Mouse (Mus musculus): ENCODE measurements at regions not wholly inside any gene's neighbourhood (a gene's known extent, or its start where the extent isn't known, plus 50 kb on each side); places are given as distances from the start of the nearest gene placed in this dataset.

GRCm38 (mm10) chr3:34270154-34270553, 189.0 kb upstream of the Dnajc19 start:
- 86% methylated on average over 10 of the region's 10 CpGs for WGBS
- TF ChIP-seq CTCF (IDR thresholded peaks at IDR 0.05; ENCODE audit: extremely low read depth, insufficient read length, insufficient replicate concordance, low read depth, low read length) (no peak), POLR2A (IDR thresholded peaks at IDR 0.05; ENCODE audit: low read depth, low read length) (no peak)
- no peaks in the 10 kb centered on the region for H3K4me1 ChIP-seq (ENCODE audit: control insufficient read depth, insufficient read depth, insufficient read length, low read length)

GRCm38 (mm10) chr3:34266462-34266861, 185.3 kb upstream of the Dnajc19 start:
- H3K36me3 ChIP-seq (ENCODE audit: control insufficient read depth, insufficient read depth, low read length) = no peaks in the 10 kb centered on the region
- H3K27ac ChIP-seq (ENCODE audit: insufficient read depth, low read depth, low read length) = no peak overlapping the region
- WGBS = 21% methylated on average over 12 of the region's 12 CpGs
- H3K4me1 ChIP-seq (ENCODE audit: control insufficient read depth, insufficient read depth, insufficient read length, low read length) = no peaks in the 10 kb centered on the region
- no peak for TF ChIP-seq POLR2A (IDR thresholded peaks at IDR 0.05; ENCODE audit: low read depth, low read length)
- TF ChIP-seq CTCF (IDR thresholded peaks at IDR 0.05; ENCODE audit: extremely low read depth, insufficient read length, insufficient replicate concordance, low read depth, low read length) = no peak
- H3K27me3 ChIP-seq (ENCODE audit: control insufficient read depth, insufficient read depth, low read length) = no peaks in the 10 kb centered on the region
- H3K4me3 ChIP-seq (ENCODE audit: low read depth, low read length) = no peak overlapping the region

More at GRCm38 (mm10) chr3:34270154-34270553, 189.0 kb upstream of the Dnajc19 start:
- Histone ChIP-seq H3K27me3 (ENCODE audit: control insufficient read depth, insufficient read depth, low read length) (no peaks in the 10 kb centered on the region), H3K27ac (ENCODE audit: insufficient read depth, low read depth, low read length) (no peak overlapping the region), H3K36me3 (ENCODE audit: control insufficient read depth, insufficient read depth, low read length) (no peaks in the 10 kb centered on the region), H3K4me3 (ENCODE audit: low read depth, low read length) (no peak overlapping the region)

GRCm38 (mm10) chr3:34264811-34265210, 183.7 kb upstream of the Dnajc19 start:
- TF ChIP-seq CTCF (IDR thresholded peaks at IDR 0.05; ENCODE audit: extremely low read depth, insufficient read length, insufficient replicate concordance, low read depth, low read length) (no peak), POLR2A (IDR thresholded peaks at IDR 0.05; ENCODE audit: low read depth, low read length) (no peak)
- H3K4me3 ChIP-seq (ENCODE audit: low read depth, low read length) = no peak overlapping the region
- no peak overlapping the region for H3K27ac ChIP-seq (ENCODE audit: insufficient read depth, low read depth, low read length)
- H3K4me1 ChIP-seq (ENCODE audit: control insufficient read depth, insufficient read depth, insufficient read length, low read length) = no peaks in the 10 kb centered on the region
- WGBS = 53% methylated on average over 6 of the region's 6 CpGs
- no peaks in the 10 kb centered on the region for H3K27me3 ChIP-seq (ENCODE audit: control insufficient read depth, insufficient read depth, low read length)
- H3K36me3 ChIP-seq (ENCODE audit: control insufficient read depth, insufficient read depth, low read length) = no peaks in the 10 kb centered on the region

GRCm38 (mm10) chr3:34252730-34253337, 171.7 kb upstream of the Dnajc19 start:
- TF ChIP-seq CTCF (IDR thresholded peaks at IDR 0.05; ENCODE audit: extremely low read depth, insufficient read length, insufficient replicate concordance, low read depth, low read length) = no peak
- TF ChIP-seq POLR2A (IDR thresholded peaks at IDR 0.05; ENCODE audit: low read depth, low read length) = no peak
- no peak overlapping the region for H3K27ac ChIP-seq (ENCODE audit: insufficient read depth, low read depth, low read length)
- H3K36me3 ChIP-seq (ENCODE audit: control insufficient read depth, insufficient read depth, low read length) = no peaks in the 10 kb centered on the region
- H3K4me3 ChIP-seq (ENCODE audit: low read depth, low read length) = no peak overlapping the region
- 69% methylated on average over 12 of the region's 12 CpGs for WGBS
- H3K4me1 ChIP-seq (ENCODE audit: control insufficient read depth, insufficient read depth, insufficient read length, low read length) = no peaks in the 10 kb centered on the region
- H3K27me3 ChIP-seq (ENCODE audit: control insufficient read depth, insufficient read depth, low read length) = no peaks in the 10 kb centered on the region

- Histone ChIP-seq H3K36me3 (ENCODE audit: control insufficient read depth, insufficient read depth, low read length) (no peaks in the 10 kb centered on the region), H3K27me3 (ENCODE audit: control insufficient read depth, insufficient read depth, low read length) (no peaks in the 10 kb centered on the region), H3K4me3 (ENCODE audit: low read depth, low read length) (no peak overlapping the region), H3K27ac (ENCODE audit: insufficient read depth, low read depth, low read length) (no peak overlapping the region), H3K4me1 (ENCODE audit: control insufficient read depth, insufficient read depth, insufficient read length, low read length) (no peaks in the 10 kb centered on the region)
- WGBS = 87% methylated on average over 3 of the region's 3 CpGs
- no peak for TF ChIP-seq CTCF (IDR thresholded peaks at IDR 0.05; ENCODE audit: extremely low read depth, insufficient read length, insufficient replicate concordance, low read depth, low read length)
These were observed 161.0 kb upstream of the Dnajc19 start for GRCm38 (mm10) chr3:34242126-34242525.

- TF ChIP-seq POLR2A (IDR thresholded peaks at IDR 0.05; ENCODE audit: low read depth, low read length) = no peak
- TF ChIP-seq CTCF (IDR thresholded peaks at IDR 0.05; ENCODE audit: extremely low read depth, insufficient read length, insufficient replicate concordance, low read depth, low read length) = no peak
- H3K4me3 ChIP-seq (ENCODE audit: low read depth, low read length) = no peak overlapping the region
- no peaks in the 10 kb centered on the region for H3K4me1 ChIP-seq (ENCODE audit: control insufficient read depth, insufficient read depth, insufficient read length, low read length)
- WGBS = 53% methylated on average over 2 of the region's 2 CpGs
- no peaks in the 10 kb centered on the region for H3K36me3 ChIP-seq (ENCODE audit: control insufficient read depth, insufficient read depth, low read length)
- no peaks in the 10 kb centered on the region for H3K27me3 ChIP-seq (ENCODE audit: control insufficient read depth, insufficient read depth, low read length)
- no peak overlapping the region for H3K27ac ChIP-seq (ENCODE audit: insufficient read depth, low read depth, low read length)
These were observed 158.9 kb upstream of the Dnajc19 start for GRCm38 (mm10) chr3:34239978-34240377.

GRCm38 (mm10) chr3:34234391-34234790, 153.3 kb upstream of the Dnajc19 start:
- Histone ChIP-seq H3K4me1 (ENCODE audit: control insufficient read depth, insufficient read depth, insufficient read length, low read length) (no peaks in the 10 kb centered on the region), H3K4me3 (ENCODE audit: low read depth, low read length) (no peak overlapping the region), H3K36me3 (ENCODE audit: control insufficient read depth, insufficient read depth, low read length) (no peaks in the 10 kb centered on the region), H3K27me3 (ENCODE audit: control insufficient read depth, insufficient read depth, low read length) (no peaks in the 10 kb centered on the region), H3K27ac (ENCODE audit: insufficient read depth, low read depth, low read length) (no peak overlapping the region)
- WGBS = 68% methylated on average over 8 of the region's 8 CpGs
- no peak for TF ChIP-seq CTCF (IDR thresholded peaks at IDR 0.05; ENCODE audit: extremely low read depth, insufficient read length, insufficient replicate concordance, low read depth, low read length)
- no peak for TF ChIP-seq POLR2A (IDR thresholded peaks at IDR 0.05; ENCODE audit: low read depth, low read length)
